Mouse (Mus musculus): ENCODE measurements around the gene Snd1. TPM values are rescaled to one million over a fixed set of nuclear protein-coding genes. Genes with fewer than 3 reads are reported as not detected.

The Snd1 gene
- polyA plus RNA-seq, 1 experiment = 82.6 TPM

DNA sequence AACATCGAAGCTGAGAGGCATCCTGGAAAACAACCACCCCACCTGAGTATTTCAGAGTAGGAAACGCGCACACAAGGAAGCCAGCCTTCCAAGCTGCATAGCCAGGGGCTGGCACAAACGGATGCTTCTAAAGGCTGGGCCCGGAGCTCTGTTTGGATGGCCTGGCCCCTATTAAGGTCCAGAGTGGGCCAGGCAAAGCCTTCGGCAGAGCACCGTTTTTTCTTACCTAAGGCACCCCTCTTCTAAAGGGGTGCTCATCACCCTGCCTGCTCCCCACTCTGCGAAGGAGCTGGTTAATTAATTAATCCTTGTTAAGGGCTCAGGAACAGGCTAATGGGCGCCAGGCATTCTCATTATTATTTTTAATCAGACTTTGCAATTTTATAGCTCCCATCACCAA lies 456.3 kb downstream of the Snd1 start:
- no peak for TF ChIP-seq GATA1 (IDR thresholded peaks at IDR 0.05; ENCODE audit: low read length)

DNA sequence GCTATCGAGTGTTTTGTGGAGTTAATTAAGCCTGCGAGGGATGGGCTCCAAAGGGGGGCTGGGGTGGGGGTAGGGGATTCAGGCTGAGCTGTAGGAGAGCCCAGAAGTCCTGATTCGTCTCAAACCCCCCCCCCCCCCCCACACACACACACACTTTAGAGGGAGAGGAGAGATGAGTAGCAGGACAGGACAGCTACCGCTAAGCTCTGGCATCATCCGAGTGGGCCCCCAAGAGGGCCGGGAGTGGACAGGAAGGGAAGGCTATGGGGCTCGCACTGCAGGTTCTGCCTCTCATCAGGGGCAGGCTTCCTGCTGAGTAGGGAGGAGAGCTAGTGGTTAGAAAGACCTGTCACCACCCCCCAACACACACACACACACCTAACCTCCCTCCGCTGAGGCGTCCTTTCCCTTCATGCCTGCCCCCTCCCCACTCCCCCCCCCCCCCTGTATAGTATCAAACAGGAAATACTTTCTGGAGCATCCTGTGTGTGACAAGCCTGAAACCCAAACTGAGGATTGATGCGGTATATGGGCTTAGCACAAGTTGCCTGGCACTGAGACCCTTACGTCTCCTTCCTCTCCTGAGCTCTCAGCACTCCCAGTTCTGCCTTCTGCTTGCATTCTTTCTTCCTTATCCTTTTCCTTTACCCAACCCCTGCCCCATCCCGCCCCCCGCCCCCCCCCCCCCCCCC lies 456.8 kb downstream of the Snd1 start:
- no peak for TF ChIP-seq GATA1 (IDR thresholded peaks at IDR 0.05; ENCODE audit: low read length)

- no peak for TF ChIP-seq GATA1 (IDR thresholded peaks at IDR 0.05; ENCODE audit: low read length)
Measured at GRCm38 (mm10) chr6:28932328-28932937, 457.5 kb downstream of the Snd1 start.

DNA sequence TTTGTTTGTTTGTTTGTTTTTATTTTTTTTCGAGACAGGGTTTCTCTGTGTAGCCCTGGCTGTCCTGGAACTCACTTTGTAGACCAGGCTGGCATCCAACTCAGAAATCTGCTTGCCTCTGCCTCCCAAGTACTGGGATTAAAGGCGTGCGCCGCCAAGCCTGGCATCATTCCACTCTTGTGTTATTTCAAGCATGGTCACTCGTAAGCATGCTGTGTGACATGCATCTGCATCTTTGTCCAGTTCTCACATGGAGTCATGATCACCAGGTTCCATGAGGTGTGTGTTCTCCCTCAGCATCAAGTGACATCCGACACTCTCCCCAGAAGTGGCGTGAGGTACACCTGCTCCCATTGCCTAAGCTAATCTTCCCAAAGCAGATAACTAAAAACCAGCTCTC lies 460.8 kb downstream of the Snd1 start:
- no peak for TF ChIP-seq GATA1 (IDR thresholded peaks at IDR 0.05; ENCODE audit: low read length)

DNA sequence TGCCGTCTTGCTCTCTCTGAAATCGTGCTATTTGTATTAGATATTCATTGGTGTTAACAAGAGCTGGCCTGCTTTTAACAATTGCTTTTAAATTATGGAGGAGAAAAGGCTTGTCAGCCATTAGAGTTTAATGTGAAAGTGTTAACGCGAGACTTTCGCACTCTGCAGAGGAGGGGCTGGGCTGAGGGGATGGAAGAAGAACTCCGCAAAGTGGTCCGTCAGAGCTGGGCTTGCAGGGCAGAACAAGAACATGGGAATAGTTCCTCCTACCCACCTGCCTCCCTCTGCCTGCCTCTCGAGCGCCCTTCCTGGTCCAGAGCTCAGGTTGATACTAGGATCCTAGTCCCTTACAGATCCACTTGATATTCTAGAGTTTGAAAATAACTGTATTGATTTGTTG lies 472.3 kb downstream of the Snd1 start:
- TF ChIP-seq GATA1 (IDR thresholded peaks at IDR 0.05; ENCODE audit: low read length) = no peak

DNA sequence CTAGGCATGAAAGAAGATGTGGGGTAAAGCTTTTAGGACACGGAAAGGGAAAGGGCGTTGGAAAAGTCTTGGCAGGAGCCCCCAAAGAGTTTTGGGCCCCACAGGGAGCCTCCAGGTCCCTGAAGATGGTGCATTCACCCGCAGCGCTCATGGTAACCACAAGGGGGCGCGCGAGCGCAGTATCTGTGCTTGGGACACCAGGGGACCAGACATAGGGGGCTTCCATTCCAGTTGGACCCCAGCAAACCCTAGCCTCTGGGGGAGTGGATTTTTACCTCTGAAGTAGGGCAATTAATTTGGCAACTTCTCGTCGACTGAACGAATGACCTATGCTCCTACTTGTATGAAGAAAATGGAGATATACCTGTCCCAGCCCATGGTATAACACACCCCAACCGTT lies 474.3 kb downstream of the Snd1 start:
- TF ChIP-seq GATA1 (IDR thresholded peaks at IDR 0.05; ENCODE audit: low read length) = no peak

GRCm38 (mm10) chr6:28955581-28955980 lies 480.6 kb downstream of the Snd1 start:
- TF ChIP-seq GATA1 (IDR thresholded peaks at IDR 0.05; ENCODE audit: low read length) = no peak

GRCm38 (mm10) chr6:28957486-28957885 lies 482.5 kb downstream of the Snd1 start:
- no peak for TF ChIP-seq GATA1 (IDR thresholded peaks at IDR 0.05; ENCODE audit: low read length)

GRCm38 (mm10) chr6:28963178-28963577 lies 488.2 kb downstream of the Snd1 start:
- no peak for TF ChIP-seq GATA1 (IDR thresholded peaks at IDR 0.05; ENCODE audit: low read length)

DNA sequence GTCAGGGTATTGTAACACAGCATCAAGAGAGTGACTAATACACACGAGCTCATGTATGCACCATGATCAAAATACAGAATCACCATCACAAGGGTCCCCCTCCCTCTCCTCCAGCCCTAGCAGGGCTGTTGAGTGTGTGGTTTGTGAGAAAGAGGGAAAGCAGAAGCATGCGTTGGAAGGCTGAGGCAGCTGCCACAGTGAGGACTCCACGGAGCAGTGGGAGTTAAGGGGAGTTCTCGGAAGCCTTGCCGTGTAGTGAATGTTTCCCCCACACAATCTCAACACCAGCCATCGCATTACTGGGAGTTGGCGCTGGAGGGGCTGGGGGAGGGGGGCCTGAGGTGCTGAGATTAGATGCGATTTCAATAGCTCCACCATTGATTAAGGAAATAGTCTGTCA lies 490.3 kb downstream of the Snd1 start:
- no peak for TF ChIP-seq GATA1 (IDR thresholded peaks at IDR 0.05; ENCODE audit: low read length)

GRCm38 (mm10) chr6:28969615-28970014 lies 494.7 kb downstream of the Snd1 start:
- no peak for TF ChIP-seq GATA1 (IDR thresholded peaks at IDR 0.05; ENCODE audit: low read length)

DNA sequence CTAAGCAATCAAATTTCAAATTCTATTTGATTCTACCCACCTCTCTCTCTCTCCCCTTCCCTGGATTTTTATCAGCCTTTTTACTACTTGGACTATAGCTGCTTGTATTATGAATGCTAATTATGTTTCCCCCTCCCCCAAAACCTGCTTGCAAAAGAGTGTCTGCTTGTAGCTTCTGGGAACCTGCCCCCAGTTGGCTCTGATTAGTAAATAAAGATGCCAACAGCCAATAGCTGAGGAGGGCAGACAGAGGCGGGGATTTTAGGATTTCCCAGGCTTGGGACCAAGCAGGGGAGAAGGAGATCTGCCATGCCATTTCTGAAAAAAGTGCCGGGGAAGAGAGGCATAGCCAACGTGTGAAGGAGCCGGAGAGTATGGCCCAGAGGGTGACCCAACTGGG lies 495.8 kb downstream of the Snd1 start:
- no peak for TF ChIP-seq GATA1 (IDR thresholded peaks at IDR 0.05; ENCODE audit: low read length)

DNA sequence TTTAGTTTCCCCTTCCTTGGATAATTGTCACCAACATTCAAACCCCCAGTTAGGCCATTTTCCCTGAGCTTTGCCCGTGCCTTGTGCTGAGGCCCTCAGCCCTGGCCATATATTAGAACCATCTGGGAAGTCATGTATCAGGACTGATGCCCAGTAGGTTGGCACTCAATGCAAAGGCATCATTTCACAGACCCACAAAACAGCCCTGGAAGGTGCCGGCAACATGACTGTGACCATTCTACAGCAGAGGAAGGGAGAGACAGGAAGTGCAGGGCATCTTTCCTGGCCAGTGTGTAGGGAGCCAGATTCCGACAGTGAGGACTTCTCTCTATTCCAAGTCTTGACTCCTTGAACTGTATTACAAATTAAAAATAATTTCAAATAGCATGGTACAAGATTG lies 499.6 kb downstream of the Snd1 start:
- TF ChIP-seq GATA1 (IDR thresholded peaks at IDR 0.05; ENCODE audit: low read length) = no peak

- no peak for TF ChIP-seq GATA1 (IDR thresholded peaks at IDR 0.05; ENCODE audit: low read length)
Measured at GRCm38 (mm10) chr6:28975106-28975505, 500.2 kb downstream of the Snd1 start.

DNA sequence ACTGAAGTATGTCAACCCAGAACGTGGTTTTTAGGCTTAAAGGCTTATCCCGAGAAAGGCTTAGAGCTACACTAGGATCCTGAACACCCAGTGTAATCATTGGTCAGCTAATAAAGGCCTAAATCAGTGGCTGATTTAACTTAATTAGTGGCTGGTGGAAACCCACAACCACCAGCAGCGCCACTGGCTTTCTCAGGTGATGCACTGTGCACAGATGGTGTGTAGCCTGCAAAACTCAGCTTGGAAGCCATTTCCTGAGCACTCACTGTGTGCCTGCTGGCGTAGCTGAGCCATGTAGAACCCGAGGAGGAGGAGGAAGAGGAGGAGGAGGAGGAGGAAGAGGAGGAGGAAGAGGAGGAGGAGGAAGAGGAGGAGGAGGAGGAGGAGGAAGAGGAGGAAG lies 503.1 kb downstream of the Snd1 start:
- no peak for TF ChIP-seq GATA1 (IDR thresholded peaks at IDR 0.05; ENCODE audit: low read length)

GRCm38 (mm10) chr6:28978881-28979280 lies 503.9 kb downstream of the Snd1 start:
- no peak for TF ChIP-seq GATA1 (IDR thresholded peaks at IDR 0.05; ENCODE audit: low read length)

DNA sequence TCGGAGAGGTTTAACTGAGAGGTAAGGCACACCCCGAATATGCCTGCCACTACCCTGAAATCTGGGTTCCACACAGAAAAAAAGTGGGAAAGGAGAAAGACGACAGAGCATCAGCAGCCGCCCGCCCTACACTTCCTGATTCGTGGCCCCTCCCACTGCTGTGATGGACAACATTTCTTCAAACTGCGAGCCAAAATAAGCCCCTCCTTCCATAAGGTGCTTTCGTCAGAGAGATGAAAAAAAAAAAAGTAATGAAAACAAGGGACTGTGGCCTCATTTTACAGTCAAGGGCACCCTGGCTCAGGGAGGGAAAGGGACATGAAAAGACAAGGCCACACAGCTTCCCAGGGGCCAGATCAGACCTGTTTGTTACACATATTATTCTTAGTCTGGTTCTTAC lies 504.6 kb downstream of the Snd1 start:
- no peak for TF ChIP-seq GATA1 (IDR thresholded peaks at IDR 0.05; ENCODE audit: low read length)
